Mouse (Mus musculus) liver, embryonic 12.5 days (tissue): ENCODE results near the gene M1ap. TPM values are rescaled to one million over a fixed set of nuclear protein-coding genes. Genes with fewer than 3 reads are reported as not detected.

Experiments used
- ATAC-seq: fragments of 200-750 bp; cut with Nextera tagmentation; 2 replicates; pipeline ENCODE4 v1.8.0; 2017; ENCODE audit warnings: moderate number of reproducible peaks, mild to moderate bottlenecking, moderate library complexity
- H3K27ac ChIP-seq: fragments of 300-500 bp; sonication (generic); 2 replicates; pipeline ENCODE4 v1.5.1; 2016; ENCODE audit warnings: mild to moderate bottlenecking
- H3K27me3 ChIP-seq: fragments of 300-500 bp; sonication (generic); replicated peaks from 2 replicates; pipeline ENCODE4 v1.6.1; 2016; ENCODE audit warnings: mild to moderate bottlenecking, moderate library complexity
- H3K36me3 ChIP-seq: fragments of 300-500 bp; sonication (generic); 2 replicates; pipeline ENCODE4 v1.6.1; 2016; ENCODE audit warnings: mild to moderate bottlenecking, moderate library complexity
- H3K4me1 ChIP-seq: fragments of 300-500 bp; sonication (generic); 2 replicates; pipeline ENCODE4 v1.6.1; 2016
- H3K4me2 ChIP-seq: fragments of 300-500 bp; sonication (generic); 2 replicates; pipeline ENCODE4 v1.6.1; 2016; ENCODE audit warnings: mild to moderate bottlenecking, moderate library complexity
- H3K4me3 ChIP-seq: fragments of 300-500 bp; sonication (generic); 2 replicates; pipeline ENCODE4 v1.5.1; 2016; ENCODE audit warnings: mild to moderate bottlenecking, moderate library complexity
- H3K9ac ChIP-seq: fragments of 300-500 bp; sonication (generic); 2 replicates; pipeline ENCODE4 v1.6.1; 2016; ENCODE audit warnings: mild to moderate bottlenecking, moderate library complexity
- H3K9me3 ChIP-seq: fragments of 300-500 bp; sonication (generic); replicated peaks from 2 replicates; pipeline ENCODE4 v1.6.1; 2016; ENCODE audit warnings: mild to moderate bottlenecking, moderate library complexity
- WGBS: fragments of 180-500 bp; shearing (Covaris S2); methylation state at CpG from one replicate; pipeline ENCODE4 v1.1.7; 2016; ENCODE audit not compliant: insufficient replicate concordance; 5-methylcytosine and 5-hydroxymethylcytosine counted together
- polyA plus RNA-seq: library from polyadenylated mRNA; unstranded; fragments of >200 nt; fragmentation: Nextera tagmentation; extraction: Ambion mirVana; gene quantifications from 2 replicates; pipeline ENCODE4 v1.2.1, GENCODE M21; 2016

M1ap gene
- polyA plus RNA-seq, 1 experiment from 2014 or later: 8.8 TPM

DNA sequence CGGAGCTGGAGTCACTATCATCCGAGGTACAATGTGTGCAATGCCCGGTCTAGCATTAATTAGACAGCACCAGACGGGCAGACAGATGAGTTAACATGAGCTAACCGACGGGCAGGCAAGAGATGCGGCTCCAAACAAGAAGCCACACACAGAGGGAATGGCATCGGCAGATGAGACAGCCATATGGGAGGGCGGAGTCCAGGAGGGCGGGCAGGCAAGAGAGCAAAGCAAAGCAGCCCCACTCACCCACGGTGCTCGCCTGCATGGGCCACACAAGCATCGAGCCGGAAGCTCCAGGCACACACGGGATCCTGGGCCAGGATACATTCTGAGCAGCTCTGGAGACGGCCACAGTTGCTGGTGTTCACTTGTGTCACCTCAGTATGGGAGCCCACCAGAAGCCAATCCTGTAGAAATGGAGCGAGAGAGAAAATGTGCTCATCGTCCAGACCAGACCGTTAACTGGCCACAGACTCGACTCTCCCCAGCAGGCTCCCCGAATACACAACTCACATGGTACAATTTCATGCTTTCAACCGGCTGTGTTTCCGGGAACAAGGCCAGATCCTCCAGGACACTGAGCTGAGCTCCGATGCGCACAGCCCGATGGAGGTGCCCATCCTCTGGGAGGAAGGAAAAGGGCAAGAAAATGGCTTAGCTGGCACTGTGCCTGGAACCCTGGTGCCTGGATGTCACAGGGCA, 29.5 kb upstream of the M1ap start:
- Histone ChIP-seq H3K4me3 (no peak overlapping the region), H3K27me3 (peaks cover 43% of the 10 kb centered on the region), H3K36me3 (no peaks in the 10 kb centered on the region), H3K4me1 (peaks cover 9% of the 10 kb centered on the region; the same call in 1 of the 2 replicates), H3K27ac (no peak overlapping the region), H3K9ac (no peak overlapping the region), H3K9me3 (no peaks in the 10 kb centered on the region), H3K4me2 (no peak overlapping the region)
- WGBS: 62% methylated on average over 26 of the region's 26 CpGs
- 0 out of 2 replicates have a peak, but pooled peaks have one; percentile 24 for ATAC-seq

DNA sequence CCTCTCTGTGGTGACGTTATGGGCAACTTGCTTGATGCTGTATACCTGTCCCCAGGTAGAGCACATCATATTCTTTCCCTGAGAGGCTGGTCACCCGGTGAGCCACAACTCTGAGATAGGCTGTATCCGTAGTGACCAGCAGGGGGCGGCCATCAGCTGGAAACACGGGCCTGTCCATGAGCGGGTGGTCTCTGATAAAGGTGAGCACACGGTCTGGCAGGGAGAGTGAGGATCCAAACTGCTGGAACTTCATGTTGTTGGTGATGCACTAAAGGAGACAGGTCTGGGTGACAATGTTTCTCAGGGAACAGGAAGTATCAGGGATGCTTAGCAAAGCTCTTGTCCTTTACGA, 28.9 kb upstream of the M1ap start:
- no peaks in the 10 kb centered on the region for H3K36me3 ChIP-seq
- WGBS: 14% methylated on average over 8 of the region's 8 CpGs
- H3K9ac ChIP-seq: no peak overlapping the region
- peaks cover 9% of the 10 kb centered on the region; the same call in 1 of the 2 replicates for H3K4me1 ChIP-seq
- H3K27ac ChIP-seq: no peak overlapping the region
- ATAC-seq: 0 out of 2 replicates have a peak, but pooled peaks have one; percentile 21
- peaks cover 45% of the 10 kb centered on the region for H3K27me3 ChIP-seq
- H3K4me2 ChIP-seq: no peak overlapping the region
- H3K4me3 ChIP-seq: no peak overlapping the region
- H3K9me3 ChIP-seq: no peaks in the 10 kb centered on the region

GRCm38 (mm10) chr6:82918371-82918770, 28.3 kb upstream of the M1ap start:
- no peak overlapping the region for H3K27ac ChIP-seq
- no peak for ATAC-seq
- no peak overlapping the region for H3K4me3 ChIP-seq
- peaks cover 46% of the 10 kb centered on the region for H3K27me3 ChIP-seq
- H3K4me1 ChIP-seq: peaks cover 5% of the 10 kb centered on the region; the same call in 1 of the 2 replicates
- H3K4me2 ChIP-seq: no peak overlapping the region
- H3K36me3 ChIP-seq: no peaks in the 10 kb centered on the region
- 69% methylated on average over 14 of the region's 14 CpGs for WGBS
- H3K9me3 ChIP-seq: no peaks in the 10 kb centered on the region
- H3K9ac ChIP-seq: no peak overlapping the region

DNA sequence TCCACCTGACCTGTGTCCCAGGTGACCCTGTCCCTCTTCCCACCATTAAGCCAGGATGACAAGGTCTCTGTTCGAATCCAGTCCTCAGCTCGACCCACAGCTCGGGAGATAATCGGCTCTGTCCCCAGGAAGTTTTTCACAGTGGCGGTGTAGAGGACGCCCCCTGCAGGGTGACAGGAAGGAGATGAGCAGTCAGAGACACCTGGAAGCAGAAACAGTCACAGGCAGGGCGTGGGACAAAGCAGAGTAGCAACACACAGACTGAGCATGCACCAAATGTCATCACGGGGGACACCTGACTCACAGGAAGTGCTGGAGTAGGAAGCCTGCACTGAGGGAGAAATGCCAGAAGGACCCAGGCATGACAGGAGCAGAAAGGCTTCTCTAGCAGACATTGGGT, 27.2 kb upstream of the M1ap start:
- peaks cover 40% of the 10 kb centered on the region for H3K27me3 ChIP-seq
- H3K9ac ChIP-seq: no peak overlapping the region
- ATAC-seq: no peak
- H3K4me2 ChIP-seq: no peak overlapping the region
- H3K36me3 ChIP-seq: no peaks in the 10 kb centered on the region
- no peak overlapping the region for H3K27ac ChIP-seq
- H3K9me3 ChIP-seq: no peaks in the 10 kb centered on the region
- H3K4me1 ChIP-seq: no peaks in the 10 kb centered on the region
- 38% methylated on average over 8 of the region's 8 CpGs for WGBS
- H3K4me3 ChIP-seq: no peak overlapping the region

- Histone ChIP-seq H3K27me3 (peaks cover 40% of the 10 kb centered on the region), H3K4me3 (no peak overlapping the region), H3K9me3 (no peaks in the 10 kb centered on the region), H3K4me2 (no peak overlapping the region), H3K9ac (no peak overlapping the region), H3K4me1 (no peaks in the 10 kb centered on the region), H3K36me3 (no peaks in the 10 kb centered on the region), H3K27ac (no peak overlapping the region)
- no peak for ATAC-seq
- WGBS: 44% methylated on average over 9 of the region's 9 CpGs
These were observed 25.1 kb upstream of the M1ap start for GRCm38 (mm10) chr6:82921426-82922224.

GRCm38 (mm10) chr6:82925005-82925404, 21.7 kb upstream of the M1ap start:
- Histone ChIP-seq H3K4me3 (no peak overlapping the region), H3K4me2 (no peak overlapping the region), H3K27me3 (peaks cover 12% of the 10 kb centered on the region; the same call in 1 of the 2 replicates), H3K27ac (no peak overlapping the region), H3K4me1 (no peaks in the 10 kb centered on the region), H3K9me3 (no peaks in the 10 kb centered on the region), H3K9ac (no peak overlapping the region), H3K36me3 (no peaks in the 10 kb centered on the region)
- ATAC-seq: no peak
- WGBS: 43% methylated on average over 3 of the region's 3 CpGs

DNA sequence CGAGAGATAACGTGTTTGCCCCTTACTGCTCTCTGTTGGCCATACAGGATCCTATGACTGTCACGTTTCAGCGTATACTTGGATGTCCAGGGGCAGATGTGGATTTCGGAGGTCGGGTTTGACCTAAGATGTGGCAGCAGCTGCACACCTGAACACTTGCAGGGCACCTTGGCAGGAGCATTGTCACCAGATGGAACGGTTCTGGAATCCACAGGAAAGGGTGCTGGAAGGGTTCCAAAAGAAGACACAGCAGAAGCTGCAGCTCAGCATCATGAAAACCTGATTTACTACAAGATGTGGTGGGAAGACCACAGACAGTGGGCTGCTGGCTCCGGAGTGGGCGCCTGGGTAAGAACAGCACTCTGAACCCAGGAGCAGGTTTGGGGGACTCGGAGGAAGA, 20.6 kb upstream of the M1ap start:
- H3K27me3 ChIP-seq: peaks cover 13% of the 10 kb centered on the region; the same call in 1 of the 2 replicates
- H3K36me3 ChIP-seq: no peaks in the 10 kb centered on the region
- 57% methylated on average over 10 of the region's 10 CpGs for WGBS
- ATAC-seq: no peak
- H3K9me3 ChIP-seq: no peaks in the 10 kb centered on the region
- H3K9ac ChIP-seq: no peak overlapping the region
- H3K4me1 ChIP-seq: no peaks in the 10 kb centered on the region
- H3K4me2 ChIP-seq: no peak overlapping the region
- H3K4me3 ChIP-seq: no peak overlapping the region
- H3K27ac ChIP-seq: no peak overlapping the region

- H3K9ac ChIP-seq: no peak overlapping the region
- 77% methylated on average over 7 of the region's 7 CpGs for WGBS
- no peak overlapping the region for H3K4me2 ChIP-seq
- H3K36me3 ChIP-seq: no peaks in the 10 kb centered on the region
- ATAC-seq: no peak
- no peaks in the 10 kb centered on the region for H3K4me1 ChIP-seq
- H3K27ac ChIP-seq: no peak overlapping the region
- H3K9me3 ChIP-seq: no peaks in the 10 kb centered on the region
- H3K27me3 ChIP-seq: peaks cover 15% of the 10 kb centered on the region; the same call in 1 of the 2 replicates
- H3K4me3 ChIP-seq: no peak overlapping the region
These were observed 20.2 kb upstream of the M1ap start for GRCm38 (mm10) chr6:82926528-82926927.

DNA sequence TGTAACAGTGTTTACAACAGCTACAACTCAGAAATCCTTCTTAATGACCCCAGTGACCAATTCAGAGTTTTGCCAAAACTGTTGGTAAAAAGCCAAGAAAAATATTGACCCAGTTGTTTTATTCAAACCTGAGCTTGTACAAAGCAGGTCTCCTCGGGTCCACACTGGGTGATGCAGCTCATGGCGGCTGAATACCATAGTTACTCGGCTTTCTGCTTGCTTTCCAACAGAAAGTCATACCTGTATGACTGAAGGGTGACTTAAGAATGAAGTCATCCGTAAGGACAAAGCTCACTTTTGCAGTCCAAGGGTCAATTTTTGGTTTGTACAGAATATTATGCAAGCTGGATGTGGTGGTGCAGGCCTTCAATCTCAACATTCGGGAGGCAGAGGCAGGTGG, 19.1 kb upstream of the M1ap start:
- H3K4me1 ChIP-seq: no peaks in the 10 kb centered on the region
- no peak overlapping the region for H3K9ac ChIP-seq
- H3K4me2 ChIP-seq: no peak overlapping the region
- H3K36me3 ChIP-seq: no peaks in the 10 kb centered on the region
- no peak overlapping the region for H3K27ac ChIP-seq
- WGBS: 52% methylated on average over 5 of the region's 5 CpGs
- no peak overlapping the region for H3K4me3 ChIP-seq
- no peak for ATAC-seq
- peaks cover 25% of the 10 kb centered on the region; the same call in 1 of the 2 replicates for H3K27me3 ChIP-seq
- H3K9me3 ChIP-seq: no peaks in the 10 kb centered on the region

DNA sequence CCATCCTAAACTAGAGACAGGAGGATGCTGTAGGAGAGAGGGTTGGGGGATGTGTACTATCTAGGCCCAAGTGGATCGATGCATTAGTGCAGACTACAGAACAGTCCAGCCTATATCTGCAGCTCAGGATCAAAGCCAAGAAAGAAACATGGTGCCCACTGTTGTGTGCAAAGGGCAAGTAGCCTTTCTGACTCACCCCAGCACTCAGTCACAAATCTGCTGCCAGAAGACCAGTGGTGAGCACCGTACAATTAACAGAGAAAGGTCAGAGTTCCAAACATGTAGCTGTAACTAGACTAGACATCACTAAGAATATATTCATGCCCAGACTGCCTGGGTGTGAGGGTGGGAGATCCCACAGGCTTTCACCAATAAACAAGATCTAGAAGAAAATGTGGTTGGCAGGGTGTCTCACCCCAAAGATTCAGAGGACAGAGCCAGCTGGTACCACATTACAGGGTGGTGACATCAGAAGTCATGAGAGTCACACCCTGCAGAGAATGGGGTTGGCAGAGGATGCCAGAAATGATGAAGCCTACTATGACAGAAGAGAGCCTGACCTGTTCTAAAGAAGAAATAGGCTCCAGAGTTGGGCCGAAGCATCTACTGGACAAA, 12.0 kb upstream of the M1ap start:
- Histone ChIP-seq H3K4me2 (no peak overlapping the region), H3K27ac (no peak overlapping the region), H3K27me3 (peaks cover 83% of the 10 kb centered on the region), H3K4me1 (peaks cover 5% of the 10 kb centered on the region), H3K36me3 (no peaks in the 10 kb centered on the region), H3K9ac (no peak overlapping the region), H3K9me3 (no peaks in the 10 kb centered on the region), H3K4me3 (no peak overlapping the region)
- 76% methylated on average over 3 of the region's 3 CpGs for WGBS
- no peak for ATAC-seq

DNA sequence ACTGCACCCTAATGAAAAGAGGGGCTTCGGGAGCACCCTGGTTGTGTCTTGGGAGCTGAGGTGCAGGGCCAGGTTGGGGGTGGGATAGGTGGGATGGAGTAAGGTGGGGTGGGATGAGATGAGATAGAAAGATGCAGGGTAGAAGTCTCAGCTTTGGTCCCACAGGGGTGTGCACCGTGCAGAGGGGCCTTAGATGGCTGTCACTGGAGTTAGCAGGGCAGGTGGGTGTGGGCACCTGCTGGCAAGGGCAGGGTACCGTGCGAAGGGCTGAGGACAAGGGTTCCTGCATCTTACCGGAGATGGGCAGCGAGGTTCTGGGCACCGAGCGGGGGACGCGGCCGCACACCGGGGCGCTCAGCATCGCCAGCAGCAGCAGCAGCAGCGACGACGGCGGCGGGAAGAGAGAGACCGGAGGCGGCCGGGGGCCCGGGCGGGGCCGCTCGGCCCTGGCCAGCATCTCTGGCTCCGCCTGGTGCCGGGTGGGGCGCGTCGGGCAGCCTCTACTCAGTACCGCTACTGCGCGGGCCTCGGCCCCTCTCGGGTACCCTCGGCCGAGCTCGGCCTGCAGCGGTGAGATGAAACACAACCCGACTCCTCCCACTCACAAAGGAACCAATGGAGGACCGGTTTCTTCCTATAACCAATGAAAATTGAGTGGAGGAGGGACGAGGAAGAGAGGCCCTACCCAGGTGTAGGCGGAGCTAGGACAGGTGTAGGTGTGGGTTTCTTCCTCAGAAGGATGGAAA, 7.4 kb upstream of the M1ap start, which contains the start of gene Sema4f:
Gene Sema4f (minus strand): TSS at position 603 of the 746 bp plus-strand sequence.
- Histone ChIP-seq H3K36me3 (no peaks in the 10 kb centered on the region), H3K27ac (no peak within 1 kb of the TSS), H3K27me3 (peaks cover 73% of the 10 kb centered on the region), H3K9ac (no peak within 1 kb of the TSS), H3K4me3 (peak within 1 kb of the TSS; percentile 46), H3K9me3 (no peaks in the 10 kb centered on the region), H3K4me2 (peak within 1 kb of the TSS; percentile 68), H3K4me1 (peaks cover 5% of the 10 kb centered on the region)
- 5% methylated on average over 36 of the region's 44 CpGs for WGBS
- ATAC-seq: peak; percentile 61; the same call in 1 of the 2 replicates
